Mouse (Mus musculus) midbrain, embryonic 14.5 days (tissue): ENCODE measurements around the gene Cnga1. TPM values are rescaled to one million over a fixed set of nuclear protein-coding genes. Genes with fewer than 3 reads are reported as not detected.
"Not testable (repeated sequence)": the region's sequence is repeated elsewhere in the genome, so short reads cannot be mapped to it uniquely, and the experiment has no call there.

Experiments used
- ATAC-seq: fragments of 200-750 bp; cut with Nextera tagmentation; 2 replicates; pipeline ENCODE4 v1.8.0; 2017; ENCODE audit warnings: moderate number of reproducible peaks, moderate library complexity; ENCODE audit not compliant: low FRiP score, low TSS enrichment
- DNase-seq: peaks from one replicate; pipeline ENCODE4 v3.0.0-alpha.2; 2015
- H3K27ac ChIP-seq: fragments of 300-500 bp; sonication (generic); replicated peaks from 2 replicates; pipeline ENCODE4 v1.5.1; 2014; ENCODE audit warnings: mild to moderate bottlenecking, low read depth, low read length, moderate library complexity
- H3K27me3 ChIP-seq: fragments of 300-500 bp; sonication (generic); 2 replicates; pipeline ENCODE4 v1.6.1; 2014; ENCODE audit warnings: low read length, control low read depth, mixed read lengths; ENCODE audit not compliant: control insufficient read depth, insufficient read depth
- H3K36me3 ChIP-seq: fragments of 300-500 bp; sonication (generic); 2 replicates; pipeline ENCODE4 v1.6.1; 2014; ENCODE audit warnings: low read length, control low read depth; ENCODE audit not compliant: control insufficient read depth, insufficient read depth
- H3K4me1 ChIP-seq: fragments of 300-500 bp; sonication (generic); 2 replicates; pipeline ENCODE4 v1.6.1; 2014; ENCODE audit warnings: mild to moderate bottlenecking, antibody characterized with exemption, low read length, control low read depth; ENCODE audit not compliant: control insufficient read depth, insufficient read depth
- H3K4me2 ChIP-seq: fragments of 300-500 bp; sonication (generic); 2 replicates; pipeline ENCODE4 v1.6.1; 2014; ENCODE audit warnings: mild to moderate bottlenecking, low read length, moderate library complexity
- H3K4me3 ChIP-seq: fragments of 300-500 bp; sonication (generic); replicated peaks from 2 replicates; pipeline ENCODE4 v1.5.1; 2014; ENCODE audit warnings: low read depth, low read length
- H3K9ac ChIP-seq: fragments of 300-500 bp; sonication (generic); replicated peaks from 2 replicates; pipeline ENCODE4 v1.6.1; 2014; ENCODE audit warnings: mild to moderate bottlenecking, low read length, moderate library complexity
- H3K9me3 ChIP-seq: fragments of 300-500 bp; sonication (generic); 2 replicates; pipeline ENCODE4 v1.6.1; 2016; ENCODE audit warnings: low read length, control low read depth, mixed read lengths; ENCODE audit not compliant: control insufficient read depth
- WGBS: fragments of 180-500 bp; shearing (Covaris S2); extraction: QIAGEN DNeasy Blood & Tissue Kit; methylation state at CpG from one replicate; pipeline ENCODE4 v1.1.7; 2014; 5-methylcytosine and 5-hydroxymethylcytosine counted together
- polyA plus RNA-seq: library from polyadenylated mRNA; unstranded; fragments of >200 nt; fragmentation: Nextera tagmentation; extraction: Ambion mirVana; gene quantifications from 2 replicates; pipeline ENCODE4 v1.2.1, GENCODE M21; 2014

Gene Cnga1
- polyA plus RNA-seq, 1 experiment from 2014 or later, result 0.12 TPM

DNA sequence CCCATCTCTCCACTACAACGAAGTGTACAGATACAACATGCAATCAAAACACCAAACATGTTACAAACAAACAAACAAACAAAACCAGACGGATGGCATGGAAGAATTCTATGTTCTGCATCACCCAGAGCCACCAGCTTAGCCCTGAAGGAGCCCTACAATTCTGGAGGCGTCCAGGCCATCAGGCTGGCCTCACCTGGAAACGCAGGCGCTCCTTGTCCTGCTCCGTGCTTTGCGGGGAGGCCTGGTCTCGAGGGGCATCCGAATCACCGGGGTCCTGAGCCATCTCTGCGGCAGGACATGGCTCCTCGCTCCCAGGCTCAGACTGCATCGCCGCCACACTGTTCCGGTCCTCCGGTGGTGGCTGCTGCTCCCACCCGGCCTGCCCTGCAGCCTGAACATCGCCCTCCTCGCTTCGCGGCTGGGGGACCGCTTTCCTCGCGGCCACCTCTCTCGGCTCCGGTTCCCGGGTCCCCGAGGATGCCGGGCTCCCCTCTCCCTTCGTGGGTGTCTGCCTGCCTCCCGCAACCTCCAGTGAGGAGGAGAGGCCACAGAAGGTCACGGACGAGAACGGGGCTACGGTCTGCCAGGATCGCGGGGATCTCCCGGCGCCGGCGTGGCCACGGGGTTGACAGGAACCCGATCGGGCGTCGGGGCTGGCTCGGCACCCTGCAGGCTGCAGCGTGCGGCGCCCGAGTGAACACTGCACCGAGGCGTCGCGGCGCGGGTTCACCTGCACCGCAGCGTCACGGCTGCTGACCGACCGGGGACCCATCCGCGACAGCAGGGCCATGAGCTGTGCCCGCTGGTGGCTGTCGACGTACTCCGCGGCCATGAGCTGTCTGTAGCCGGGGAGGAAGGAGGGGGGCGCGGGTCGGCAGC, 63.7 kb downstream of the Cnga1 start:
- not testable (repeated sequence) for H3K4me1 ChIP-seq, H3K27me3 ChIP-seq, H3K36me3 ChIP-seq, H3K27ac ChIP-seq, H3K9me3 ChIP-seq
- Histone ChIP-seq H3K4me2 (peak overlapping the region; percentile 66), H3K9ac (peak overlapping the region; percentile 54), H3K4me3 (peak overlapping the region; percentile 39)
- DNase-seq, result peak; percentile 43
- WGBS, result 4% methylated on average over 58 of the region's 73 CpGs
- ATAC-seq, result peak; percentile 77

DNA sequence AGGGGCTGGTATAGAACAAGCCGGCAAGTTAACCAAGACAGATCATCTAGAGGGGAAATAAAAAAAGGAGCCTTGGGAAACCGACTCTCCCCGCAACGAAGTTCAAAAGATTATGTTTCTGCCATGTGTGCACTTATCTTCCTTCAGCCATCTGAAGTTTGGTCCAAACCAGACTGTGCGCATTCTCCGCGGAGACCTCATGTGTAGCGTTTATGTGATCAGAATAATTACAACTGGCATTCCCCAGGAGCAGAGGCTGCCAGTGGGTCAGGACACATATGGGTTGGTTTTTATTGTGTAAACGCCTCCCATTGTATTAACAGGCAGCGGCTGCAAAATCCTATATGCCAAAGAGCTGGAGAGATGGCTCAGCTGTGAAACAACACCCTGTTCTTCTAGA, 64.5 kb downstream of the Cnga1 start:
- not testable (repeated sequence) for H3K9ac ChIP-seq, H3K36me3 ChIP-seq, H3K4me3 ChIP-seq, H3K9me3 ChIP-seq, ATAC-seq, H3K27ac ChIP-seq, H3K4me1 ChIP-seq, H3K27me3 ChIP-seq
- peak overlapping the region; percentile 66 for H3K4me2 ChIP-seq
- 17% methylated on average over 10 of the region's 10 CpGs for WGBS
- DNase-seq, result peak; percentile 49

DNA sequence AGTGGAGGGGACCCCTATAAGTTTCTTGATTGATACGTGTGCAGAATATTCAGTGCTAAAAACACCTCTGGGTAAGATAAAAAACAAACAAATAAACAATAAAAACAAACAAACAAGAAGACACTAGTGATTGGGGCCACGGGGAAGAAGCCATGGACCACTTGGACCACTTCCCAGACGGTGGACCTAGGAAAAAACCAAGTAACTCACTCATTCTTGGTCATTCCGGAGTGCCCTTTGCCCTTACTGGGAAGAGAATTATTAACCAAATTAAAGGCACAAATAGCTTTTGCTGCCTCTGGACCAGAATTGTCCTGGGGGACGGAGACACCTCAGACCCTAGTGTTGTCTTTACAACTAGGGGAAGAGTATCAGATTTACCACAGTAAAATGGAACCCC, 78.5 kb downstream of the Cnga1 start:
- Histone ChIP-seq H3K4me3 (no peak overlapping the region), H3K9me3 (0 out of 2 replicates have a peak, but pooled peaks cover 10% of the 10 kb centered on the region), H3K9ac (no peak overlapping the region), H3K4me1 (no peaks in the 10 kb centered on the region), H3K27ac (no peak overlapping the region), H3K36me3 (no peaks in the 10 kb centered on the region), H3K27me3 (no peaks in the 10 kb centered on the region), H3K4me2 (no peak overlapping the region)
- WGBS, result 92% methylated on average over 5 of the region's 5 CpGs
- DNase-seq (no peak), ATAC-seq (no peak)

DNA sequence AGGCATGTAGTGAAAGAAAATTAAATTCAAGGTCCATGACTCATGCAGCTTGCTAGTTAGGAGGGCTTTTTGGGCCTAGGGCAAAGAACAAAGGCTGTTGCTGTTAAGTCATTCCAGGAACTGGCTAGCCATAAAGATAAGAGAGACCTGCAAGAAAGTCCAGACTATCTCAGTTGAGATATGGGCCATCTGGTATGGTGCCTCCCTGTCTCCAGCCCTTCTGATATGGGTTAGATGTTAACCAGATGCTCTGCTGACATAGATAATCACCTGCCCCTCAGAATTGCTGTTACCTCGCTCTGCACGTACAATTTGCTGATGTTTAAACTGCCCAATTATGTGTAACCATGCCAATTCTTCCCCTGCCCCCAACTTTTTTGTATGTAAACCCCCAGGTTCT, 80.9 kb downstream of the Cnga1 start:
- 99% methylated on average over 2 of the region's 2 CpGs for WGBS
- DNase-seq, result not testable (repeated sequence)

DNA sequence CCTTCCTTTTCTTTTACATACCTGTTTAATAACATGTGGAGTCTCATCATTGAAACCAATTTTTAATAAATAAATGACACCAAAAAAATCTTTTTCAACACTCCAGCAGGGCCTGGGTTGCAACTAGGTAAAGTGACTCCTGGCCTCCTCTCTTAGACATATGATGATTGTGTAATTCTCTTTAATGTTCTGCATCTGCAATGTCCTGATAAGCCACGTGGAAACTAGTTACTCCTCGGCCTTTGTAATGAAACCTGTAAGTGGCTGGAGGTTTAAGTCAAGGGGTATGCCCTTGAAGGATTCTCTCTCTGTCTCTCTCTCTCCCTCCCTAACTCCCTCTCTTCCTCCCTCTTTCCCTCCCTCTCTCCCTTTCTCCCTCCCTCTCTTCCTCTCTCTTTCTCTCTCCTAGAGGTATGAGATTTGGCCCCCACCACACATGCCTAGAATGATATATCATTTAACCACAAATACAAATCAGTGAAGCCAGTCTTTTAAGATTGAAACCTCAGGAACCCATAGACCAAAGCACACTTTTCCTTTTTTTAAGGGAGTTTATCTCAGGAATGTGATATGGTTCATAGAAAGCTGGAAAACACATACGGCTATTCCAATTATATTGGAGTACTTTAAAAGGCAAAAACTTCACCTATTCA, 83.0 kb downstream of the Cnga1 start:
- H3K36me3 ChIP-seq, result 0 out of 2 replicates have a peak, but pooled peaks cover 1% of the 10 kb centered on the region
- no peaks in the 10 kb centered on the region for H3K9me3 ChIP-seq
- H3K27ac ChIP-seq, result no peak overlapping the region
- WGBS, result 82% methylated on average over 3 of the region's 3 CpGs
- no peak overlapping the region for H3K4me3 ChIP-seq
- H3K27me3 ChIP-seq, result no peaks in the 10 kb centered on the region
- peaks cover 13% of the 10 kb centered on the region for H3K4me1 ChIP-seq
- DNase-seq (no peak), ATAC-seq (no peak)
- no peak overlapping the region for H3K9ac ChIP-seq
- H3K4me2 ChIP-seq, result no peak overlapping the region

More for the DNA sequence above, 80.9 kb downstream of the Cnga1 start:
- not testable (repeated sequence) for H3K9me3 ChIP-seq, ATAC-seq, H3K36me3 ChIP-seq, H3K4me1 ChIP-seq, H3K9ac ChIP-seq, H3K4me2 ChIP-seq, H3K4me3 ChIP-seq, H3K27me3 ChIP-seq, H3K27ac ChIP-seq

DNA sequence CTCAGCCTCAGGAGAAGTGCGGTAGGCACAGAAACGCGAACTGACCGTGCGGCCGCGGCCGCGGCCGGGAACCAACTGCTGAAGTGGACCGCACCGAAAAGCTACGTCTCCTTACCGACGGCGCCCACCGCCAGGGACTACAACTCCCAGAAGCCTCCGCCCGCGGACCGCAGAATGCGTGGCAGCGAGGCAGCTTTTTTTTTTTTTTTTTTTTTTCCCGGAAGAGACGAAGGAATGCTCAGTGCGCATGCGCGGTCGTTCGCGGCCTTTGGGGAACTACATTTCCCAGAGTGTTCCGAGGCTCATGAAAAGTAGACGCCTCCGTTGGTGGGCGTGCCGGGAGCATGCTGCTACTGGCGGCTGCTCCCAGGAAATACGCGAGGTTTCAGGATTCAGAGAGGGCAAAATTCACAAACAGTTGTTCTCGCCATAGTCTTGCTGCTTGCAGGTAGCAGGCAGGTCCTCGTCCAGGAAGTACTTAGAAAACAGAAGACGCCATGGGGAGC, 84.5 kb downstream of the Cnga1 start, which contains the start of gene Nfxl1:
Gene Nfxl1, minus strand, starts transcription at position 141 of the 506 bp plus-strand sequence.
- Histone ChIP-seq H3K4me2 (peak within 1 kb of the TSS; percentile 81), H3K9ac (peak within 1 kb of the TSS; percentile 94), H3K27me3 (no peaks in the 10 kb centered on the region), H3K4me3 (peak within 1 kb of the TSS; percentile 86), H3K27ac (peak within 1 kb of the TSS; percentile 75), H3K36me3 (peaks cover 10% of the 10 kb centered on the region), H3K4me1 (peaks cover 13% of the 10 kb centered on the region), H3K9me3 (no peaks in the 10 kb centered on the region)
- peak; percentile 100 for DNase-seq
- ATAC-seq, result peak; percentile 94
- under 1% methylated on average over 42 of the region's 42 CpGs for WGBS

DNA sequence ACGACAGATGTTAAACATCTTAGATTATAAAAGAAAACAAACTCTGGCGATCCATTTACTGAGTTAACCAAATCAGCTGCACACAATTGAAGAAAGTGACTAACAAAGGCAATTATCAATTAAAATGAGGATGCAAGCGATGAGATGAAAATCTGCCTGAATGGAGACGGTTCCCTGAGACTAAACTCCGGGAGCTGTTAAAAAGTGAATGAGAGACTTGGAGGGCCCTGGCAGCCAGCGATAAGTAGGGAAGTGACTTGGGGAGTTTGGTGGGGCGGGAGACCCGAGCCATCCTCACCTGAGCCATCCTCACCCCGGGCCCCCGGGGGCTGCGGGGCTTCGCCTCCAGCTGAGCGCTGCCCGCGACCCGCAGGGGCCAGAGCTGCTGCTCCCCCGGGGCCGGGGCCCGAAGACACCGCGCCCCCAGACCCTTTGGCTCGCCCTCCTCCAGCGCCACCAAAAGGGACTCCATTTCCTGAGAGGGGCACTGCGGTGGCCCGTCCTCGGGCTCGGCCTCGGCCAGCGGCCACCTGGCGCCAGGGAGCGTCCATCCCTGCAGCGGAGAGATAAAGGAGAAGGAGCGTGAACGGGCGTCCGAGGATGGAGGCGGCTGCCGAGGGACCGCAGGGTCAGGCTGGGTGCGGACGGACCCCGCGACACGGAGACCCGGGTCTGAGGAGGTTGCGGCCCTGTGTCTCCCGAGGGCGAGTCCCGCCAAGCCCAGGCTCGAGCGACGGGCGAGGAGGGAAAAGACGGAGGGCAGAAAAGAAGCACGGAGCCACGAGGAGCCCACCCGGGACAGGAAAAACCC, 85.2 kb downstream of the Cnga1 start:
- WGBS, result under 1% methylated on average over 52 of the region's 57 CpGs
- peak overlapping the region; percentile 75 for H3K27ac ChIP-seq
- H3K4me3 ChIP-seq, result peak overlapping the region; percentile 86
- peaks cover 12% of the 10 kb centered on the region for H3K36me3 ChIP-seq
- ATAC-seq (peak; percentile 87), DNase-seq (peak; percentile 46)
- peak overlapping the region; percentile 94 for H3K9ac ChIP-seq
- H3K4me2 ChIP-seq, result peak overlapping the region; percentile 81
- no peaks in the 10 kb centered on the region for H3K27me3 ChIP-seq
- H3K9me3 ChIP-seq, result no peaks in the 10 kb centered on the region
- peaks cover 13% of the 10 kb centered on the region for H3K4me1 ChIP-seq

DNA sequence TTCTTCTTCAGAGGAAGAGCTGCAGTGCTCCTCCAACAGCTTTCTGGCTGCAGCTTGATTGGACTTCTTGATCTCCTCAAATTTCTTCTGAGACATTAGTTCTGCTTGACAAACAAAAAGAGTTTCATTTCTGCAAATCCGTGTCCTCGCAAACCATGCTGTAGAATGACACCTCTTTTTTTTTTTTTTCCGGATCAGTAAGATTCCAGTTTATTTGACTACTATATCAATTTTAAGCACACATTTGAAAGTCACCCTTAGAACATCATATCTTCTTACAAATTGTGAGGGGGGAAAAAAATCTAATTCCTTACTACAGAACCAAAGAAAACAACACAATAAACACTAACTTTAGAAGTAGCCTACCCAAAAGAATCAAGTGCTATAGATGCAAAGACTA, 87.8 kb downstream of the Cnga1 start:
- DNase-seq, result no peak
- Histone ChIP-seq H3K9me3 (no peaks in the 10 kb centered on the region), H3K4me2 (no peak overlapping the region), H3K36me3 (peaks cover 20% of the 10 kb centered on the region), H3K9ac (no peak overlapping the region), H3K27me3 (no peaks in the 10 kb centered on the region), H3K27ac (no peak overlapping the region), H3K4me3 (no peak overlapping the region), H3K4me1 (peaks cover 13% of the 10 kb centered on the region)
- 74% methylated on average over 3 of the region's 3 CpGs for WGBS
- ATAC-seq, result no peak
